Comparison of ENCODE assay signal across 17 mouse cellular contexts in the genomic region with DNA sequence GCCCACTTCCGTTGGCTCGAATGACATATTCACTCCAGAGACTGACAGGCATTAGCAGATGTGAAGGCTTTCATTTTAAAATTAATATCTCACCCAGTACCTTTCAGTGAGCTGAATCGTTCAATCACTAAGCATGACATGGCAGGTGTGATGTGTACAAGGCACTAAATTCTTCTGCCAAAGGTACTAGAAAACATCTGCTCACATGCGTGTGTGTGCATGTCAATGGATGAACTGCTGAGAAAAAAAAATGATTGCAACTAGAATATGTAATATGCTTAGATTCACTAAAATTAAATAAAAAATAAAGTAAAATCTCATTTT.
"Had no signal": no experiment of that assay in that cellular context is flagged by ENCODE, and none has a peak within 500 bp of the region (broad histone marks: within the 10 kb centered on the region; RNA-seq: fewer than 3 reads in every experiment).

No protein-coding gene starts in this region.

- H3K4me2 ChIP-seq: lung, embryonic 14.5 days; midbrain, embryonic 12.5 days; neural tube, embryonic 12.5 days; neural tube, embryonic 15.5 days had no signal

- DNase-seq: lung, adult 18-20 months; lung, embryonic 14.5 days; lung, postnatal 10 days; lung, postnatal 4 days; midbrain, embryonic 14.5 days; right cerebral cortex, postnatal 25 days; right cerebral cortex, postnatal 4 days; spleen, adult 18-20 months; thymus, adult 18-20 months; thymus, postnatal 14 days; thymus, postnatal 36 days had no signal

- H3K4me3 ChIP-seq: midbrain, embryonic 10.5 days; midbrain, embryonic 12.5 days; myocyte; neural tube, embryonic 12.5 days; neural tube, embryonic 15.5 days had no signal

- H3K9me3 ChIP-seq: midbrain, embryonic 10.5 days; midbrain, embryonic 12.5 days; neural tube, embryonic 12.5 days; neural tube, embryonic 15.5 days had no signal

- H3K36me3 ChIP-seq: midbrain, embryonic 10.5 days; midbrain, embryonic 12.5 days; neural tube, embryonic 12.5 days; neural tube, embryonic 15.5 days had no signal

- H3K27me3 ChIP-seq: midbrain, embryonic 12.5 days; neural tube, embryonic 12.5 days; neural tube, embryonic 15.5 days had no signal

- ATAC-seq: midbrain, embryonic 16.5 days had no signal

- H3K4me1 ChIP-seq: midbrain, embryonic 10.5 days; midbrain, embryonic 12.5 days; neural tube, embryonic 12.5 days; neural tube, embryonic 15.5 days had no signal

- H3K27ac ChIP-seq: midbrain, embryonic 10.5 days; midbrain, embryonic 12.5 days; neural tube, embryonic 12.5 days; neural tube, embryonic 15.5 days had no signal

- H3K9ac ChIP-seq: lung, embryonic 14.5 days; midbrain, embryonic 12.5 days; neural tube, embryonic 12.5 days; neural tube, embryonic 15.5 days had no signal
